Mouse (Mus musculus) large intestine, adult 2 months (tissue): ENCODE measurements around the gene Edar. TPM values are rescaled to one million over a fixed set of nuclear protein-coding genes. Genes with fewer than 3 reads are reported as not detected.

Source experiments
- DNase-seq: peaks from one replicate; pipeline ENCODE4 v3.0.0-alpha.2; 2012; ENCODE audit warnings: low read depth, low spot score
- WGBS: fragments of 180-500 bp; shearing (Covaris S2); methylation state at CpG from one replicate; pipeline ENCODE4 v1.1.7; 2018; 5-methylcytosine and 5-hydroxymethylcytosine counted together
- polyA plus RNA-seq: library from polyadenylated mRNA; depleted of rRNA; stranded (reverse); fragments of >200 nt; gene quantifications from 2 replicates; pipeline ENCODE4 v1.2.3, GENCODE M21; 2012

The Edar gene
- polyA plus RNA-seq, 1 experiment = 0.30 TPM

GRCm38 (mm10) chr10:58614601-58615000 lies 60.9 kb downstream of the Edar start:
- no peak for DNase-seq
- 86% methylated on average over 6 of the region's 6 CpGs for WGBS

DNA sequence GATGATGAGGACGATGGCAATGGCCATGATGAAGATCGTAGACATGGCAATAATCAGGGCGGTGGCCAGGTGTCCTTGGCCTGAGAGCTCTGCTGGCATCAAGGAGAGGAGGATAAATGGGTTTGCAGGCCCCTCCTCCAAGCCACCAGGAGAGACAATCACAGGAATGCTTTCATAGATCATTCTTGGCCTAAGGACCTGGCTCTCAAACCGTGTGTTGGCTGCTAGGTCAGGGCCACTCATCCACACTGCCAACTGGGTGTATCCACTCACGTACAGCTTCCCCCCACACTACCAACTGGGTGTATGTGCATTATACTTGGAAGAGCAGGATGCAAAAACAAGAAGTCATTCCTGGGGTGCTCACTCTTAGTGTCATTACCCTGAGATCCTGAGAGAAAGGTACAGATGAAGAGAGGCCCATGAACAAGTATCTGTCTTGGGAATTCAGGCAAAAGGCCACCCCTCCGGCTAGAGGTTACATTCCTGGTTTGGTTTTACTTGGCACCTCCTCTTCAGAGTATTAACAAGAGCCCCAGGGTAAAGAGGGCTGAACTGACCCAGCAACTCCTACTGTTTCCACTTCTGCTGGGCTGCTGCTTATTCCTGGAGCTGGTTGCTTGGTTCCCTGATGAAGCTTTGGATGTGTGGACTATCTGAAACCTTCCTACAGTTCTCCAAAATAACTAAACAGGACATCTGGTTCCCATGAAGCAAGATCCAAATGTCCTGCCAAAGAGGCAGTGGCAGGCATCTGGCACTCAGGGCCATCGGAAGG lies 64.8 kb downstream of the Edar start:
- 76% methylated on average over 7 of the region's 7 CpGs for WGBS
- no peak for DNase-seq

- 69% methylated on average over 3 of the region's 3 CpGs for WGBS
- no peak for DNase-seq
These were observed 66.6 kb downstream of the Edar start for GRCm38 (mm10) chr10:58608858-58609257.

GRCm38 (mm10) chr10:58606356-58606755 lies 69.1 kb downstream of the Edar start:
- DNase-seq = no peak
- 83% methylated on average over 3 of the region's 3 CpGs for WGBS

DNA sequence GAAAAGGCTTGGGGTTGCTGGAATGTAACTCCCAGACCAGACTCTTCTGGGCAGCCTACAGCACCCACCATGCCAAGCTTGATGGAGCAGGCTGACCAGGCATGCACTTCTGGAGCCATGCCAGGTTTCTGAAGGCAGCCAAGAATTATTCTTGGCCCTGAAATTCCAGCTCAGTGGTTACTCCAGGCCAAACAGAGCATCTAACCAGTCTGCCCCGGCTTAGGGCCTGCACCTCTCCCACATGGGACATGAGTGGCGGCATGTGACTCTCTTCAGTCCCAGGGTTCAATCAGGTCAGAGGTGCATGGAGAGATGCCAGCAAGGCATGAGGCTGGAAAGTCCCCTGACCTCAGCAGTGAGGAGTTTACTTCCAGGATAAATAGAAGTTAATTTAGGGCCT lies 70.7 kb downstream of the Edar start:
- WGBS = 52% methylated on average over 2 of the region's 2 CpGs
- no peak for DNase-seq

DNA sequence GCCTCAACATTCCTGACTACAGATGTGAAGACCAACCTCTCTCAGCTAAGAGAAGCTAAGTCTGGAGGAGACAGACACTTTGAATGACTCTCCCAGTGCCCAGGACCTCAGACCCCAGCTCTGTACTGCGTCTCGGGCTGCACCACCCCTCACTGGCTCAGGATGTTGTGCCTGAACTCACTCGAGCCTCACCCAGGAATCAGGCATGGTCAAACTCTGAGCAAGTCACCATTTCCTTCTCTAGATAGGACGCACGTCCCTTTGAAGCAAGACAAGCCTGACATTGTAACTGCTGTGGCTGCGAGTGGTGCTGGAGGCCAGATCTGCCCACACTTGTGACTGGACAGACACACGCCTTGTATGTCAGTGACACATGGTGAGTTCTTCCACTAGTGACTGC lies 73.5 kb downstream of the Edar start:
- no peak for DNase-seq
- 74% methylated on average over 7 of the region's 7 CpGs for WGBS

DNA sequence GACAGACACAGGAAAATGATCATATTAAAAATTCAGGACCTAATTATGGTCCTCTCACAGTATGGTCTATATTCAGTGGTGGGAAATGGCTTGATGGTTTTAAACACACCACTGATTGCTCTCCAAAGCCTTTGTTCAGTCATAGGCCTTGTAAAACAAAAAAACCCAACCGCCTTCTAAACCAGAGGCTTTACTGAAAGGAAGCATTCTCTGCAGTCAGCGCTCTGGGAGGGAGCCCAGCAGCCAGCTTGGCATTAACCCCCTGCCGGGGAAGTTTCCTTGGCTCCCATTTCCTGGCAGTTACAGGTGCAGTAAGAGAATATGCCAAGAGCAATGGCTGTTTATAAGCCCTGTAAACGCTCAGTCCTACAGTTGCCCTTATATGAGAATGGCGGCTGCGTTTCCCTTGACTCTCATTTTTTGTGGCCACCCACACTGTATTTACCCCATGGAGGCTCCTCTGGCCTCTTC lies 74.0 kb downstream of the Edar start:
- no peak for DNase-seq
- WGBS = 29% methylated on average over 6 of the region's 6 CpGs

- DNase-seq = no peak
- WGBS = 43% methylated on average over 5 of the region's 5 CpGs
These were observed 74.5 kb downstream of the Edar start for GRCm38 (mm10) chr10:58600983-58601382.

GRCm38 (mm10) chr10:58600151-58600550 lies 75.3 kb downstream of the Edar start:
- WGBS = 90% methylated on average over 5 of the region's 5 CpGs
- DNase-seq = no peak

GRCm38 (mm10) chr10:58595821-58596220 lies 79.6 kb downstream of the Edar start:
- 65% methylated on average over 5 of the region's 5 CpGs for WGBS
- DNase-seq = no peak

- no peak for DNase-seq
- WGBS = 90% methylated on average over 3 of the region's 3 CpGs
These were observed 80.3 kb downstream of the Edar start for GRCm38 (mm10) chr10:58595197-58595596.

GRCm38 (mm10) chr10:58594486-58594885 lies 81.0 kb downstream of the Edar start:
- 69% methylated on average over 3 of the region's 3 CpGs for WGBS

GRCm38 (mm10) chr10:58585427-58586223 lies 89.8 kb downstream of the Edar start:
- WGBS = 16% methylated on average over 5 of the region's 5 CpGs
- no peak for DNase-seq

More at GRCm38 (mm10) chr10:58594486-58594885, 81.0 kb downstream of the Edar start:
- no peak for DNase-seq

DNA sequence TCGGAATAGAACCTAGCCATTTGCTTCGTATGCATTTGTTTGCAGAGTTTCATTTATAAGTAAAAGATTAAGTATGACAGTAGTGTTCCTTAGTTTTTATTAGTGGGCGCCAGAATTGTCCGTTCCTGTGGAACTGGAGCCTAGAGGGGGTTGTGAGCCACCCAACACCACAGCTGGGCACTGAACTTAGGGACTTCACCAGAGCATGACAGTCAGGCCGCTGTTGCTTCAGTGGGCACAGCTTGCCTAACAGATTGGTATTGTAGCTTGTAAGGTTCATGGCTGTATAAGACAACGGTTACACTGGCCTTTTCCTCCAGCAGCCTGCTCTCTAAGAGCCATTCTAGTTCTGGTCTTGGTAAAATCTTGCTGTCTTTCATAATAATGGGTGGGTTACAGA lies 114.9 kb downstream of the Edar start:
- DNase-seq = no peak
- WGBS = 47% methylated on average over 6 of the region's 6 CpGs

GRCm38 (mm10) chr10:58559901-58560300 lies 115.6 kb downstream of the Edar start:
- DNase-seq = no peak
- 24% methylated on average over 3 of the region's 3 CpGs for WGBS

DNA sequence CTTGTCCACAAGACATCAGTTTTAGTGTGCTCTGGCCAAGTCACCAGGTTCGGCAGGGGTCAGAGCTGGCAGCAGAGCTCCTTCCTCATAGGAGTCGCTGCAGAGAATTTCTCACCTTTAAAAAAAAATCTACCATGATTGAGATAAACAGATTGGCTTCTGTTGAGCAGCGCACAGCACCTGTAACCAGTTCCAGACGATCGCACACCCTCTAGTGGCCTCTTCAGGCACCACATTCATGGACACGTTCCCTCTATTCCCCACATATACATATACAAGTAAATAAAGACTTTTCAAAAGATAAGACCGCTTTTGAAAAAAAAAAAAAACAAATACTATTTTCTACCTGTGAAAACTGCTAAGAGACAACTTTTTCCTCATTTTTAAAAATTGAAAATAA lies 116.4 kb downstream of the Edar start:
- no peak for DNase-seq
- WGBS = 29% methylated on average over 7 of the region's 7 CpGs

- DNase-seq = no peak
- WGBS = 88% methylated on average over 8 of the region's 8 CpGs
These were observed 120.6 kb downstream of the Edar start for GRCm38 (mm10) chr10:58554693-58555387.
